Mouse (Mus musculus) fibroblast of lung, adult 2 months (primary cell): ENCODE data around the gene Mtnr1a.
"Not testable (repeated sequence)": the region's sequence is repeated elsewhere in the genome, so short reads cannot be mapped to it uniquely, and the experiment has no call there.

Experiments used
- DNase-seq: peaks from one replicate; pipeline ENCODE4 v3.0.0-alpha.2; 2011; ENCODE audit warnings: low read depth

Gene Mtnr1a

GRCm38 (mm10) chr8:45068759-45069386, at the start of gene Mtnr1a:
Gene Mtnr1a (plus strand): TSS chr8:45069137.
- DNase-seq: peak; percentile 43

- no peak for DNase-seq
Observed at GRCm38 (mm10) chr8:45019241-45019640, 49.7 kb upstream of the Mtnr1a start.

- DNase-seq: no peak
Observed at GRCm38 (mm10) chr8:45021171-45021570, 47.8 kb upstream of the Mtnr1a start.

- DNase-seq: no peak
Observed at GRCm38 (mm10) chr8:45021911-45022665, 46.8 kb upstream of the Mtnr1a start.

GRCm38 (mm10) chr8:45028081-45028497, 40.8 kb upstream of the Mtnr1a start:
- no peak for DNase-seq

GRCm38 (mm10) chr8:45038350-45038749, 30.6 kb upstream of the Mtnr1a start:
- no peak for DNase-seq

GRCm38 (mm10) chr8:45044160-45044559, 24.8 kb upstream of the Mtnr1a start:
- no peak for DNase-seq

GRCm38 (mm10) chr8:45050451-45050850, 18.5 kb upstream of the Mtnr1a start:
- no peak for DNase-seq

GRCm38 (mm10) chr8:45051236-45051635, 17.7 kb upstream of the Mtnr1a start:
- no peak for DNase-seq

- no peak for DNase-seq
Observed at GRCm38 (mm10) chr8:45052205-45052604, 16.7 kb upstream of the Mtnr1a start.

- DNase-seq: no peak
Observed at GRCm38 (mm10) chr8:45052618-45053017, 16.3 kb upstream of the Mtnr1a start.

- no peak for DNase-seq
Observed at GRCm38 (mm10) chr8:45055500-45055899, 13.4 kb upstream of the Mtnr1a start.

- DNase-seq: no peak
Observed at GRCm38 (mm10) chr8:45056810-45057209, 12.1 kb upstream of the Mtnr1a start.

GRCm38 (mm10) chr8:45060083-45060482, 8.9 kb upstream of the Mtnr1a start:
- no peak for DNase-seq

- no peak for DNase-seq
Observed at GRCm38 (mm10) chr8:45062311-45062710, 6.6 kb upstream of the Mtnr1a start.

- no peak for DNase-seq
Observed at GRCm38 (mm10) chr8:45062982-45063924, 5.7 kb upstream of the Mtnr1a start.

- DNase-seq: no peak
Observed at GRCm38 (mm10) chr8:45064197-45064869, 4.6 kb upstream of the Mtnr1a start.

GRCm38 (mm10) chr8:45065391-45065790, 3.5 kb upstream of the Mtnr1a start:
- DNase-seq: not testable (repeated sequence)

- no peak for DNase-seq
Observed at GRCm38 (mm10) chr8:45070949-45071348, 2.0 kb downstream of the Mtnr1a start.

- DNase-seq: no peak
Observed at GRCm38 (mm10) chr8:45080850-45081249, 11.9 kb downstream of the Mtnr1a start.

- no peak for DNase-seq
Observed at GRCm38 (mm10) chr8:45093599-45093998, 24.7 kb downstream of the Mtnr1a start.
